Mouse (Mus musculus) C3H10T1/2 (cell line): ENCODE results near the gene Apol7e. TPM values are rescaled to one million over a fixed set of nuclear protein-coding genes. Genes with fewer than 3 reads are reported as not detected.

Source experiments
- polyA plus RNA-seq, 2 experiments: library from polyadenylated mRNA; unstranded; fragments of >200 nt; fragmentation: generic; extraction: Trizol; gene quantifications; one replicate each; pipeline ENCODE4 v1.2.1; 2012; ENCODE audit warnings: missing spikeins in 2 of 2

Apol7e gene
- polyA plus RNA-seq: not detected

DNA sequence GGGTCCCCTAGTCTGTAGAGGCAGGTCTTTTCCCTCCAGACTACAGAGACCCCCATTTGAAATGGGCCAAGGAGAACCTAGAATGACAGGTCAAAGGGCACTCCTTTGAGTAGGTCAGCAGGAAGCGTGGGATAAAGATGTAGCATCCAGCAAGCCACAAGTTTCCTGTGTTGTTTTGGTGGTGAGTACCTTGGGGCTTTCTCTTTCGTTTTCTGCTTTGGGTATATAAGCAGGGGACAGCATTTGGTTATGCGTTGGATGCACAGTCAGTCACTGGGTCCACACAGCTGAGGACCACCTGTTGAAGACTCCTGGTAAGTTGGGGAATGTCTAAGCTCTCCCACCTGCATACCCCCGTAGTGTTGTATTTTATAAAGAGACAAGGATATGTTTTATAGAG, at the start of gene Apol7e:
TSS of gene Apol7e (plus strand) at position 202 of the 400 bp plus-strand sequence.

DNA sequence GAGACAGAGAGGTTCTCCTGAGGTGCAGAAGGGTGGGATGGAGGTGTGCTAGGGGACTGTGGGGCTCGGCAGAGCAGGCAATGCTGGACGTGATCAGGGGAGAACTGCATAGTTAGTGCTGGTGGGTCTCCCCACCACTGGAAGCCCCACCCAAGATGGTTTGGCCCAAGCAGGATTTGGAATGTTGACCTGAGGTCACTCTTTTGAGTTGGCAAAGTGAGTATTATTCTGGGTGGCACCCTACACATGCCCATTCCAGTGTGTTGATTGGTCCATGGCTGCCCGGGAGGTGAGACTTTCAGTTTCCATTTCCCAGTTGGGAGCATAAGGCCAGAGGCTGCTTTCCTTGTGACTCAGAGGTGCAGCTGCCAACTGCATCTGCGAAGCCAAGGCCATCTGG, 30.1 kb downstream of the Apol7e start, which contains the start of gene Apol9b:
TSS of gene Apol9b (plus strand) at position 301 of the 400 bp plus-strand sequence.

DNA sequence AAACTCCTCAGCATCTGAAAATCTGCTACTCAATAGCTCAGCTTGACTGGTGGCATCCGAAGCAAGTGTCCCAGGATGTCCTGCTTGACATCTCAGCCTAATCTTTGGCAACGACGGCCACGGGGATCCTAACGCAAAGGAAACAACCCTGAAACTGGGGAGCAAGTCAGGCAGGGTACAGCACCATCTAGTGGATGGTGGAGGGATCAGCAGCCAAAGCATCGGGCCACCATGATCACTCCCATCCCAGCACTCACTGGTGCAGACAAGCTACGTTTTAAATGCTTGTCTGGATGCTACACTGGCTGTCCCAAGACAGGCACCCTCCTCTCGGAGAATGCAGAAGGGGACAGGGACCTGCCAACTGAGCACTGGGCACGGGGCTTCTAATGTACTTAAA, 58.2 kb downstream of the Apol7e start, which contains the start of gene Apol8:
TSS of gene Apol8 (minus strand) at position 156 of the 400 bp plus-strand sequence.

Other genes starting within 250 kb of the Apol7e start
- gene Apol10a, start 221.8 kb upstream of the Apol7e start, polyA plus RNA-seq: not detected
- under 1 TPM; 0.04 to 0.12 TPM for gene Apol11a, start 190.6 kb upstream of the Apol7e start, polyA plus RNA-seq
- not detected for gene Apol7c, start 165.5 kb upstream of the Apol7e start, polyA plus RNA-seq
- not detected for gene 1700025B11Rik, start 137.0 kb upstream of the Apol7e start, polyA plus RNA-seq
- gene Apol10b, start 102.7 kb upstream of the Apol7e start, polyA plus RNA-seq: 1 to 10 TPM in 1 of 2 experiments, under 1 TPM in 1; 0.25 to 3.8 TPM
- gene Gm36245, start 99.6 kb upstream of the Apol7e start, polyA plus RNA-seq: not detected
- not detected for gene Apol11b, start 55.6 kb upstream of the Apol7e start, polyA plus RNA-seq
- 10 to 100 TPM in 1 of 2 experiments, 1 to 10 TPM in 1; 5.1 to 43.6 TPM for gene Apol9b, start 30.2 kb downstream of the Apol7e start, polyA plus RNA-seq
- gene Apol8, start 58.1 kb downstream of the Apol7e start, polyA plus RNA-seq: under 1 TPM; 0.06 to 0.59 TPM
- 100 to 1,000 TPM; 107 to 385 TPM for gene Myh9, start 143.3 kb downstream of the Apol7e start, polyA plus RNA-seq
- gene Txn2, start 230.1 kb downstream of the Apol7e start, polyA plus RNA-seq: 100 to 1,000 TPM; 209 to 351 TPM